17 mouse cellular contexts compared by ENCODE assay signal in the genomic region with DNA sequence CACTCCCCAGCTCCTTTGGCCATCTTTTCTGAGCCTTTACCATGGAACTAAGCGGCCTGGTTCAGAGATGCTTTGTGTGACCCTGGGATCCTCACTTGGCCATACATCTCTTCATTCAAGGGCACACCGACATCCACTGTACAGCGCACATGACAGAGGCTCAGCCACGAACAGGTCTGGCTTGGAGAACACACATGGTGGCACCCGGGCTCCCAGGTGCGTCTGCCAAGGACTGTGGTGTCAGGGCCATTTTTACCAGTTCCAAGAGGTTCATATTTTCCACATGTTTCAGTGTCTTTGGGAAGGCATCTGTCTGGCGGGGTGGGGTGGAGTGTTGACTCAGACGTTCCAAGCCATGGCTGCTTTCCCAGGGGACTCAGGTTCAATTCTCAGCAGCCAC. TPM values are rescaled to one million over a fixed set of nuclear protein-coding genes. Genes with fewer than 3 reads are reported as not detected.
"Had no signal": no experiment of that assay in that cellular context is flagged by ENCODE, and none has a peak within 500 bp of the region (broad histone marks: within the 10 kb centered on the region; RNA-seq: fewer than 3 reads in every experiment).

No protein-coding gene starts in this region.

- H3K4me2 ChIP-seq: lung, embryonic 14.5 days; midbrain, embryonic 12.5 days; neural tube, embryonic 13.5 days; neural tube, embryonic 15.5 days had no signal

- ATAC-seq: midbrain, embryonic 16.5 days had no signal

- DNase-seq: lung, postnatal 4 days; midbrain, embryonic 14.5 days; right cerebral cortex, adult 18-20 months; right cerebral cortex, postnatal 25 days; right cerebral cortex, postnatal 4 days; spleen, adult 18-20 months; thymus, adult 18-20 months; thymus, postnatal 14 days; thymus, postnatal 36 days had no signal

- H3K27ac ChIP-seq: midbrain, embryonic 10.5 days; midbrain, embryonic 12.5 days; neural tube, embryonic 13.5 days; neural tube, embryonic 15.5 days had no signal

- H3K4me1 ChIP-seq: midbrain, embryonic 10.5 days; midbrain, embryonic 12.5 days; neural tube, embryonic 13.5 days; neural tube, embryonic 15.5 days had no signal

- H3K27me3 ChIP-seq: midbrain, embryonic 12.5 days; neural tube, embryonic 13.5 days; neural tube, embryonic 15.5 days had no signal

- H3K9me3 ChIP-seq: midbrain, embryonic 12.5 days; neural tube, embryonic 15.5 days had no signal

- H3K4me3 ChIP-seq: midbrain, embryonic 10.5 days; midbrain, embryonic 12.5 days; myocyte; neural tube, embryonic 13.5 days; neural tube, embryonic 15.5 days had no signal

- H3K9ac ChIP-seq: lung, embryonic 14.5 days; midbrain, embryonic 12.5 days; neural tube, embryonic 13.5 days; neural tube, embryonic 15.5 days had no signal

RNA-seq across cellular contexts. Expression of gene H2afy2, which starts 41.6 kb away (rescaled TPM):
- total RNA-seq: megakaryocyte-erythroid progenitor cell, adult 5-6 weeks had no signal
